Mouse (Mus musculus) thymus, postnatal 10 days (tissue): ENCODE results near the gene Ptpn7.
"Not testable (repeated sequence)": the region's sequence is repeated elsewhere in the genome, so short reads cannot be mapped to it uniquely, and the experiment has no call there.

ENCODE experiments used
- DNase-seq, 2 experiments: peaks; one replicate each; pipeline ENCODE4 v3.0.0; 2021; ENCODE audit warnings: low spot score in 2 of 2

Gene Ptpn7

DNA sequence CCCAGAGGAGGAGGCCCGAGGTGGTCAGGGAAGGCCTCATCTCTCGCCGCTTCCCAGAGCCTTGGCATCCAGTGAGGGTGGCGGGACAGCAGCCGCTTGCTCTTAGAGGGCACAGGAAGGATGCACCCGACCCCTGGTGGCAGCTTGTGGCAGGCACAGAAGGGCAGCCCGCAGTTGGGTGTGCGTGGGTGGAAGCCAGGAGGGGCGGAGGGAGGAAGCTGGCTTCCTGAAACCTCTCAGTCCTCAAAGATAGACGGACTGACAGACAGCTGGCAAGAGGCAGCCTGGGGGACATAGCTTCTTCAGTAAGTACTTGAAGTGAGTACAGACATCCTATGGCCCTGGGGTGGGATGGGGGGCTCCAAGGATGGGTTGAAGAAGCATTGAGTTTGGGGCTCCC, at the start of gene Ptpn7:
TSS of gene Ptpn7 (plus strand) at position 228 of the 400 bp plus-strand sequence.
- DNase-seq, result peak; percentile 96 to 97

DNA sequence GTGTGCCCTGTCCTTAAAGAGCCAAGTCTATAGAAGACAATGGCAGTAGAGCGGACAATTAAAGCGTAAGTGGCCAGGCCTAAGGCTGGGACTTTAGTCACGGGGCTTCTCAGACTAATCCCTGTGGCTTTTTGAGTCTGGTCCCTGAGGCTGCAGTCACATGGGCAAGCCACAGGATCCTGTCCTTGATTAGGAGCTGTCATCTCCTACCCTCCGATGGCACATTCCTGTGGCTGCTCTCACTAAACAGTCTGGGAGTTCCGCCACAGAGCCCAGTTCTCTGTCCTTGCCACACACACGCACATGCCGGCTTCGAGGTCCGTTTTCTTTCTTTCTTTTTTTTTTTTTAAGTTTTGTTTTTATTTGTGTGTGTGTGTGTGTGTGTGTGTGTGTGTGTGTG, 49.0 kb upstream of the Ptpn7 start:
- DNase-seq, result no peak

DNA sequence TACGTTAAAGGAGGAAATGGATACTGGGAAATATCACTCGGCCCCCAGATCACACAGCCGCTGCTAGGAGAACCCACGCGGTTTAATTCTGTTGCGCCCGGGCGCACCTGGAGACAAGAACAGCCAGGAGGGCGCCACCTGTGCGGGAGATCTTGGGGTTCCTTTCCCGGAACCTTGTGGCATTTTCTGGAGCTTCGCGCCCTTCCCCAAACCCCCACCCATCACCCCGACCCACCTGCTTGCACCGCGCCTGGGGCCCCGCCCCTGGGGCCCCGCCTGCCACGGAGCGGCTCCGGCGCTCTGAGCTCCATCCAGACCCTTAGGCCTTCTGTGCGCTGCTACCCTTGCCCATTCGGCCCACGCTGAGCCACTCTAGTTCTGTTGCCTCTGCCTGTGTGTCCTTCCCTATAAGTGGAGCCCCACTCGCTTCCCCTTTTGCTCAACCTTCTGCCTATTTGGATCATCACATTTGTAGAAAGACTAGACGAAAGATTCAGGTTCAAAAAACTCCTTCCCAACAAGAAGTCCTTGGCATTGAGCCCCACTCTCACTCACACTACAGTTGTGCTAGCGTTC, 47.1 kb upstream of the Ptpn7 start:
- peak; percentile 50 to 51 for DNase-seq

DNA sequence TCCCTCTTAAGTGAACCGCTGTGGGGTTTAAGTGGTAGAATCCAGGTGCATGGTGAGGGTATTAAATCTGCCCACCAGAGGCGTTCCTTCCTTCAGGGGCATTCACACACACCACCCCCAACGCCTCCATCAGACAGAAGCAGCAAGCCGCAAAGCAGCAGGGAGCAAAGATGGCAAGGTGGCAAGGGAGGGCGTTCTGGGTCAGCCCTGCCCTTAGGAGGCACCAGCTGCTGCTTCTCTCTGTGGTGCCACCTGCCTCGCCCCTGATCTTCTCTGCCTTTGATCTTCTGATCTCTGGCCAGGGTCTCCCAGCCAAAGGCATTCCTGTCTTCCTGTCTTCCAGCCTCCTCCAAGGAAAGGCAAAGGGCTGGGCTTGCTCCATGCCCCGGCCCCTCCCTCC, 46.5 kb upstream of the Ptpn7 start:
- peak; percentile 40 to 50 for DNase-seq

DNA sequence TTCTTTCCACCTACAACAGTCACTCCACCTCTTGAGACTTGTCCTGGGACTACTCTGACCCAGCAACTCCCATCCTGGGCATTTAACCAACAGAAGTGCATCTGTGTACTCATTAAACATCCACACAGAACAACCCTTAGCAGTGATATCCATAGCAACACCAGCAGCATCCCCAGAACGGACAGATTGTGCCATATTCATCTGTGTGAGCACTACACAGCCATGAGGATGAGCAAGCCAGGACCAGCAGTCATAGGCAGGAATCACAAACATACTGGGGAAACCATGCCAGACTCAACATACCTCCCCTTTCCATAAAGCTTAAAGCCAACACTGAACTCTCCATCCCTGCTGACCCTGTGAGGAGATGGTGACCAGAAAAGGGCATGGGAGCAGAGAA, 45.1 kb upstream of the Ptpn7 start:
- DNase-seq, result no peak

DNA sequence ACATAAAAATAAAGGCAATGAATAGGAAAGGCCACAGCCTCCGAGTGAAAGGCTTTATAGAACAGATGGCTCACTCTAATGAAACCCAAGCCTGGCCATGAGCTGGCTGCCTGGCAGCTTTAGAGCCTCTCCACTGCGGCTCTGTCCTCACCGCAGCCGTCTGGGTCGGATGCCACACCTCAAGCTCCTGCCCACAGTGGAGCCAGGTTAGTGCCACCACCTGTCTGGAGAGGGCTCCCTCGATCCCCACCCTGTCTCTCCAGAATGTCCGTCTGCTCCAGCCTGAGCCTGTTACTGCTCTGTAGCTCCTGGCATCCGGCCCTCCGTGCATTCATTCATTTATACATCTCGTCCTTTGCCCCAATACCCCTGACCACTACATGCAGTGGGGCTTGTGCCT, 42.9 kb upstream of the Ptpn7 start:
- no peak for DNase-seq

DNA sequence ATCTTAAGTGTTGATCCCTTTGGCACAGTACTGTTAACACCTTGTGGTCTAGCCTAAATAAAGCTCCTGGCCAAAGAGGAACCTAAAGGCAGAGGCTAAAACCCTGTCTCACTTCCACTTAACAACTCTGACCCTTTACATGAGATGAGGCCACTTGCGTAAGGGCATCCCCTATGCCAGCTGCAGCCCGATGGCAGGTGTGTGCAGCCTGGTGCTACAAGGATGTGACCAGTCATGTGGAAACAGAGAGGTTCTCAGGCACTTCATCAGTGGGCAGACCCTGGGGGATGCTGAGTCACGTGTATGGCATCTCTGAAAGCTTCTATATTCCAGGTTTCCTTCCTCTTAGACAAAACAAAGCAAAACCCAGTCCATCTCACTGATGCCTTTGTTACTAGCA, 41.6 kb upstream of the Ptpn7 start:
- no peak for DNase-seq

DNA sequence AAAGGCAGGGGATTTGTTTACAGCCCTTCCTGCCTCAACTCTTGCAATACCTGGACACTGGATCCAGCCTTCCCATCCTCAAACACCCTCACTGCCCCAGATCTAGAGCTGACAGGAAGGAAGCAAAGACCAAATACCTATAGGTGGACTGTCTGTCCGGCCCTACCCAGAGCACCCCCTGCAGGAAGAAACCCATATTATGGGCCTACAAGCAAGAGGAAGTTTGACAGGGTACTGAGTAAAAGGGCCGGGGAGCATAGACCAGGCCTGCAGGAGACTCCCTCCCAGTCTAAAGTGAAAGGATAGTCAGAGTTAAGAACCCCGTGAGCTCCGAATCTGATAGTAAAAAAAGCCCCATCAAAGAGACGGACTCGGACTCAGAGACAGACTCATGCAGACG, 37.8 kb upstream of the Ptpn7 start:
- no peak for DNase-seq

DNA sequence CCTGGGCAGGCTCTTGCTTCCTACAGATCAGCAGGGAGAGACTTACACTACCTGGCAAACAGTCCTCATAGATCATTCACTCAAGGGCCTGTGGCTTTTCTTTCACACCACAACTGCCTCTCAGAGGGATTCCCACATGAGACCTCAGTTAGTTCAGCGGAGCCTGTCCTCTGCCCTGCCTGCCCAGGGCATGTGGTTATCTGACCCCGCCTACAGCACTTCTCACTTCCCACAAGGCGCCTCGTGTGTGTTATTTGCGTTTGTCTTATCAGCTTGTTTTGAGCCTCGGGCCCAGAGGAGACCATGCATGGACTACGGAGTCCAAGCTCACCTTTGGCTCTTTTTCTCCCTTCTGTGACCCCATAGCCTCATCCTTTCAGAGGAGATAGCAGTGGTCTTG, 37.3 kb upstream of the Ptpn7 start:
- no peak for DNase-seq

DNA sequence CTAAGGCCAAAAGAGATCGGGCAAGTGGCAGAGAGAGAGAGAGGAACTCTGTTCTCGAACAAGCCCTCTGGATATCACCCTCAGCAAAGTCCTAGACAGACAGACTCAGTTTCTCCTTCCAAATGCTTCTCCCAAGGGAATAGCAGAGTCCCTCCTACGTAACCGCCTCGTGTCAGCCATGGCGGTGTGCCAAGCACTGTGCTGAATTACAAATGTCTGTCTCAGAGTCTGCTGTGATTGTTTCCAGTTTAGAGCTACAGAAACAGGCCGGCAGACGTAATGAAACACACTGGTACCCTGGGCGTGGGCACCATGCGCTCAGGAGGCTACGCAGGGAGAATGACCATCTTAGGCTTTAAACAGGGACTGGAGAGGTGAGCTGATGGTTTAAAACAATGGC, 36.2 kb upstream of the Ptpn7 start:
- no peak for DNase-seq

DNA sequence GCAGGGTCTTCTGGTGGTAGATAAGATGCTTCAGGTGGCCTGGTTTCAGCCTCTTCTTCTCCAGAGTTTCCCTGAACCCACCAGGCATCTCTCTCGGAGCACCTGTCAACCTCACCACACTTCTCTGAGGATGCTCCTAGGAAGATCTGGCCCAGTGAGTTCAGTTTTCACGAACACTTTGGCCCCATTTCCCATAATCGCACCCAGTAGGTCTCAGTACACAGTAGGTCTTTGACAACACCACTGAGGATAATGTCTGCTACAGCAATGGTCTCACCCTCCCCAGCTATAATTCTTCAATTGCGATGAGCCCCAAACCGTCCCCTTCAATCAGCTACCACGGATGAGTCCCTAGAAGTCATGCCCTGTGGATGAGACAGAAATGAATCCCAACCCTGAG, 35.1 kb upstream of the Ptpn7 start:
- DNase-seq, result no peak

DNA sequence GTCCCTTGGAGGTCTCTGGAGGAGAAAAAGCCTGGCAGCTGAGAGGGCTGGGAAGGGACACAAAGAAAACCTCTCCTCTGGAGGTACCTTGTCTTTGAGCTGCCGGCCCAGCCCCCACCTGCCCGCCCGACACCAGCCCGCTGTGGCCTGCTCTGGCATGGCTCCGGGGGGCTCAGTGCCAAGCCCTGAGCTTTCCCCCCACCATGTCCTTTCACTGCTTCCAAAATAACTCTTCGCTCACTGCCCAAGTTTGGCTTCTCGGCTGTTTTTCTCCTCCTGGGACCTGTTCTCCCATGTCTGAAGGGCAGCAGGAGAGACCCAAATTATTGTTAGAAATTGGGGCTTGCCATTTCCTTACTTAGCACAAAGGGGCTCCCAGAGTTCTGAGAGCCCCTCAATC, 34.1 kb upstream of the Ptpn7 start:
- no peak for DNase-seq

DNA sequence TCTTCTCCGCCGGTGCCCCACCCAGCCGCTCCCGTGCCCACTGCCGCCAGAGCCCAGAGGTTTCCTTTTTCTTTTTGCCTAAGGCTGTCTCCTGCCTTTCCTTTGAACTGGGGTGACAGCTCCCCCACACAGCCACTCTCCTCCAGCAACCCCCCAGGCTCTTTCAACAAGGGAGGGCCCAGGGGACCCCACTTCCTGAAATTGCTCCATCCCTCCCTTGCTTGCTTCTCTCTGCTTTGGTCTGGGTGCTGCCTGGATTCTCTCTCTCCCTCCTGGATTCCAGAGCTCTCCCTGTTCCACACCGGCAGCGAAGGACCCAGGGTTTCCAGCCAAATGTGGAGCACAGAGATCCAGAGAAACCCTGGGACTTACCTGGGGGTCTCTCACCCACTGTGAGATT, 32.1 kb upstream of the Ptpn7 start:
- no peak for DNase-seq

DNA sequence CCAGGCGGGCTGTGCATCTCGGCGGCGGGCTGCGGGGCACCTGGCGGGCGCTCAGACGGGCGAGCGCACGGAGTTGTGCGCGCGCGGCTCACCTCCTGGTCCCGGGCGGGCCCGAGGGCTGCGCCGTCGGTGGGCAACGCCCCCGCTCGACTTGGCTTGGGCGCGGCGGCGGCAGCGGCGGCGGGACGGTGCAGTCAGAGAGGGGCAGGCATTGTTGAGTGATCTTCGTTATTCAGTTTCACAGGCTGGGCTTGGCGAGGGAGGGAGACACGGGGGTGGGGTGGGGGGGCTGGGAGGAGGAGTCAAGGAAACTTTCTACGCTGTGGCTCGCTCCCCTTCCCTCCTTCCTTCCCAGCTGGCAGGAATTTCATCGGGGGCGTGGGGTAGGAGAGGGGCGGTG, 27.4 kb upstream of the Ptpn7 start, which contains the start of gene Lgr6:
TSS of gene Lgr6 (minus strand) at position 153 of the 400 bp plus-strand sequence.
- DNase-seq, result peak in 1 of 2 experiments; percentile 30

DNA sequence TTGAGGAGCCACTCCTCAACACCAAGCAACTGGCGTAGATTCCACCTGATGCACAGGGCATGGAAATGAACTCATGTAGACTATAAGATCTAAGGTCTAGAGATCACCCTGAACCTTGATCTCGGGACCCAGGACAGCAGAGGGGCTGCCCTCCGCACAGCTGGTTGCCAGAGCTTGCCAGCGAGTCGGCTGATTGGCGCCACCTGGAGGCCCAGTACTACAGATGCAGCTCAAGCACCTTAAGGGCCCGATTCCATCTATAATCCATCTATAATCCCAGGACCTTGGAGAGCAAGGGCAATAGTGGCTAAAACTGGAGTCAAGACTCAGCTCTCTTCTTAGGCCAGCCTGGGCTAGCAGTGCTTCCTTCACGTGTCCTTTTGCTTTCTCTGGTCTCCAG, 26.5 kb upstream of the Ptpn7 start:
- peak; percentile 50 to 84 for DNase-seq

DNA sequence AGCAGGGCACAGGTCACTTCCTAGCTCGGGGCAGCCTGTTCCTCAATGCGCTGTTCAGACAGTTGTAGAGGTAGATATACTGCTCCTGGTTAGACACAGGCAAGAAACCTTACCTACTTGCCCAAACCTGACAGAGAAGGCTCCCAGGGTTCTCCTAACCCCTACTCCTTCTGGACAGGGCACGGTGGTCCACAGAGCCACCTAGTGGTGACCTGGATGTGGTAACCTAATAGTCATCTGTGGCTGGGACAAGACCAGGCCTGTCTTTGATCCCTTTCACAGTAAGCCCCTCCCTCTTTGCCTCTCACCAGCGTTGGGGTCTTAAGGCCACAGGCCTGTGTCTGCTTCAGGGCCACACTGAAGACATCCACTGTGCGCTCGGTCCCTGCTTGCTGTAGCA, 23.9 kb upstream of the Ptpn7 start:
- DNase-seq, result peak in 1 of 2 experiments; percentile 42

DNA sequence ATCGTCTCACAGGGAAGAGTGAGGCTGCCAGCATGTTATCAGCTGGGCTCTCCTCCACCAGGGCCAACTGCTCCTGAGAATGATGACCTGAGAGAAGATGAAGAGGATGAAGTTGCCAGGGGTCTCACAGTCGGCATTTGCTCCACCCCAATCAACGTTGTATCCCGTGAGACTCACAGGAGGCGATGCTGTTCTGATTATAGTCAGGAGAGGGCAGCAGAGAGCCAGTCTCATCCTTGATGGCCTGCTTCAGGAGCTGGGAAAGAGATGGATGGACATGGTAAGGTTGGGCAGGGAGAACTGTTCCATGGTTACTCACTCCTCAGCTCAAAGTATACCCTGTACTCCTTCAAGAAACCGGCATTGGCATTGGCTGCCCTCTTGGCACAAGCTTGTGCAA, 22.4 kb upstream of the Ptpn7 start:
- DNase-seq, result peak; percentile 56 to 69

DNA sequence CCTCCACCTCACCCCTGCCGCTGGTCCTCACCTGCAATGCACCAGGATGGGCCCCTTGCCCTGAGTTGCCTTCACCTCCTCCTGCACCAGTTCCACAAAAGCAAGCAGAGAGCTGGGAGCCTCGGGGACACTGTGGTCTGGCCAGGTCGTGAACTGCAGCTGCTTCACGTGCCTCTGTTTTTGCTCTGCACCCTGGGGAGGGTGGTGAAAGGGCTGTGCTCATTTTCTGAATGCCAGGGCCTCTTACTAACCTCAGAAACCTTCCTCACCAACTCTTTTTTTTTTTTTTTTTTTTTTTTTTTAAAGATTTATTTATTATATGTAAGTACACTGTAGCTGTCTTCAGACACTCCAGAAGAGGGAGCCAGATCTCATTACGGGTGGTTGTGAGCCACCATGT, 21.2 kb upstream of the Ptpn7 start:
- not testable (repeated sequence) for DNase-seq

DNA sequence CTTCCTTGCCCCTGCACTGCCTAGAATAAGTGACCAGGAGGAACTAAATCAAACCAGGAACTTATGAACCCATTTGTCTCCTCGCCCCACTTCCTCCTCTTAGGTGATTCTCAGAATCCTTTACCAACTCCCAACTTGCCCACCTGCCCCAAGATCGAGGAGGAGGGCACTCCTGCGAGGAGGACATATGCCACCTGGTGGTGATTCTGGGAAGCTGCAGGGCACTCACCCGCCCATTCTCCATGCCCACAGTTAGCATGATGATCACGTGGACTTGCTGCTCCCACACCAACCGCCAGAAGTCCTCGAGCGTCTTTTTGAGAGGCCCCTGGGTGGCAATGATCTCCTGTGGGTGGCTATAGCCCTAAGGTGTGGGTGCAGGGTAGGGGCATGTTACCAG, 19.8 kb upstream of the Ptpn7 start:
- peak; percentile 55 to 69 for DNase-seq

DNA sequence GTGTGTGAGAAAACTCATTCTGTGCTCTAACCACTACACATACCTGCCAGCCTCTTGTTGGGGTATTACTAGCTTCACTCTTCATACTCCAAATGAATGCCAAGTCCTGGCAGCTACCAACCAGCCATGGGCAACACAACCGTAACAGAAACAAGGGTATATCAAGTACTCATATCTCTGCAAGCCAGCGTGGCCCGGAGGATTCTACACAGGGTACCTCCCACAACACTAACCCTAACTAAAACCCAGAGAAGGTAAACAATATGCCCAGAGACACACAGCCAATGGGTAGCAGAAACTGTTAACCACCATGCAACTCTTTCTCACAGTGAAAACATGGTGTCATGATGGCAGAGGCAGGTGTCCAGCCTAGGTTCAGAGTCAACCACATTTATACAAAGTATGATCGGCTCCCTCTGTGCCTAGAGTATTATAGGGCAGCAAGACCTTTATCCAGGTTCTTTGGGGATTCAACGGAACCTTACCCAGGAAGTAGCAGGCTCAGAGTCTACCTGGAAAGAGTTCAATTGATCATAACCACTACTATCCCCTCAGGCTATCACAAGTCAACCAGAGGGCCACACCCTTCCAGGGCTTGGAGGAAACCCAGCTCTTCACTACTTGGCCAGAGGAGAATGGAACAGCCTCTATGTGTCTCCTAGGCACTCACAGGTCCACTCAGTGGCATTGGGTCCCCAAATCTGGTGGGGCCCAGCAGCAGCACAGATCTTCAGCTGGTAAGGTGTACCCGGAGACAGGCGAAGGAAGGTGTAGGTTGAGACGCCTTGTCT, 7.7 kb upstream of the Ptpn7 start:
- no peak for DNase-seq

DNA sequence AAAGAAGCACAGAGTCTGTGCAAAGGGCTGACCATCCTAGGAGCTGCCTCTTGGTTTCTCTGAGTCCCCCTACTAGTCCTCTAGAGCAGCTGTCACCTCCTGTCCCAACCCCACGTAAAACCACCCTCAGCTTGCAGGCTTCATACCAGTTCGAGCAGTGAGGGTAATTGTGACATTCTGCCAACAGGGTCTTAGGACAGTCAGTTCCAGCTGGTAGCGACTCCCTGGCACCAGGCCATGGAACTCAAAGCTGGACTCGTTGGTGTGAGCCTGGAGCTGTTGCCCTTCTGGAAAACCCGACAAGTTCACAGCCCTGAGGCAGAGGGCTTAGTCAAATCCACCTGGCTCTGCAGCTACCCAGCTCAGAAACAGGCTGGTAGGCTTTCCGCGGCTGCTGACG, 6.5 kb upstream of the Ptpn7 start:
- no peak for DNase-seq

DNA sequence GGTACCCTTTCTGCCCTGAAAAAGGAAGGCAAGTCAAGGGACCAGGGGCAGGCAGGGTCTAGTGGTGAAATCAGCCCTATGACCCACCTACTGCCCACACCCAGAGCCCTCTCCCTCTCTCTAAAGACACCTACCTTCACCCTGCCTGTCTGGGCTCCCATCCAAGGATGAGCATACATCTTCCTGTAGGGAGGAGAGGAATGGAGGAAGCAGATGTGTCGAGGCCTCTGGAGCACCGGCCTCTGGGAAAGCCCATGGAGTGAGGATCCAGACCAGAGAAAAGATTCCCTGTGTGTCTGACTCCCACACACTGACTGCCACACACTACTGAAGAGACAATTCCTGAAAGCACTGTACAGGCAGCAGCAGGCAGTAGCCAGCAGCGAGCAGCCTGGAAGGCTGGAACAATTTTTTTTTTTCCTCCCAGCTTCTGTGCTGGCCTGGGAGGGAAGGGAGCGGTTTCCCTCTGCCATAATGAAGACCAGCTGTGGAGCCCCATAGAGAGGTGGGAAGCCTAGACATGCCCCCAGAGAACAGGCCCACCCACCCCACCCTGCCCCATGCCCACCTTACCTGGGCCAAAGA, 6.0 kb upstream of the Ptpn7 start:
- no peak for DNase-seq

DNA sequence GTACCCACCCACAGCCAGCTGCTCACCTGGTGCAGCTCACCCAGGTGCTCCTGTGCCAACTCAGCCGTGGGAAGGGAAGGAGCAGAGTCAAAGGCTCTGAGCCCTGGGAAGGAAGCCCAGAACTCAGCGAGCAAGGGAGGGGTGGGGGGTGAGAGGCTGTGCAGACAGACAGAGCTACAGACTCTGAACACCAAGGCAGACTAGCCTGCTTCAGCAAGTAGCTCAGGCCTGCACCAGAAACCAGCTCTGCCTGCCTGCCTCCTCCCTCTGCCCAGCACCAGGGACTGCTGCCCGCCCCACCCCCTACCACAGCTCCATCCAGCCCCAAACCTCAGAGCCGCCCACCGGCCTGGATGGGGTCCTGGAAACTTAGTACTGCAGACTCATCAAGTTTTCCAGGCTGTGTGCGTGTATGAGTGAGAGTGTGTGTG, 4.5 kb upstream of the Ptpn7 start:
- peak in 1 of 2 experiments; percentile 49 for DNase-seq
